In genomic region chr4:57788709-57789108, GRCm38 (mm10) we compare ENCODE assay signal across 8 mouse cellular contexts.
DNase-seq lines count a peak whose midpoint lies in the region; ATAC-seq lines count a peak whose summit lies in the region.

No protein-coding gene starts in this region.

- no peaks in the 10 kb centered on the region for H3K27me3 ChIP-seq in heart, embryonic 13.5 days (replicated peaks)
- H3K27me3 ChIP-seq in forebrain, embryonic 13.5 days: peaks cover 7% of the 10 kb centered on the region; the same call in 1 of the 2 replicates

- peaks cover 56% of the 10 kb centered on the region for H3K4me1 ChIP-seq in heart, embryonic 13.5 days
- peaks cover 2% of the 10 kb centered on the region; the same call in 1 of the 2 replicates for H3K4me1 ChIP-seq in forebrain, embryonic 13.5 days

- 0 out of 2 replicates have a peak overlapping the region, but pooled peaks have one; percentile 24 for H3K9ac ChIP-seq in heart, embryonic 13.5 days
- no peak overlapping the region for H3K9ac ChIP-seq in forebrain, embryonic 13.5 days

- peaks cover 5% of the 10 kb centered on the region for H3K36me3 ChIP-seq in heart, embryonic 13.5 days
- no peaks in the 10 kb centered on the region for H3K36me3 ChIP-seq in forebrain, embryonic 13.5 days (ENCODE audit: poor library complexity, severe bottlenecking)

- ATAC-seq in heart, embryonic 13.5 days (ENCODE audit: extremely low read depth, insufficient number of reproducible peaks, low FRiP score, low TSS enrichment): no peak
- ATAC-seq in forebrain, embryonic 13.5 days: no peak

- no peak overlapping the region for H3K4me3 ChIP-seq in heart, embryonic 13.5 days
- no peak overlapping the region for H3K4me3 ChIP-seq in forebrain, embryonic 13.5 days

- peak overlapping the region; percentile 53 for H3K27ac ChIP-seq in heart, embryonic 13.5 days (replicated peaks)
- H3K27ac ChIP-seq in forebrain, embryonic 13.5 days: no peak overlapping the region

- DNase-seq in heart, adult 8-10 months (ENCODE audit: low spot score): no peak
- DNase-seq in B cell, adult 2 months: peak; percentile 74 to 78
- peak; percentile 49 for DNase-seq in T-cell, adult 2 months (ENCODE audit: low spot score)
- DNase-seq in naive thymus-derived CD4-positive, alpha-beta T cell, adult 2 months (ENCODE audit: low read depth): peak; percentile 52
- DNase-seq in Muller cell, postnatal 12 days (ENCODE audit: inconsistent ontology term): no peak
- no peak for DNase-seq in layer of hippocampus, postnatal 25 days (ENCODE audit: extremely low spot score in 1 of 2, low spot score in 1 of 2)

- 48% methylated on average over 5 of the region's 5 CpGs for WGBS in heart, embryonic 13.5 days
- WGBS in forebrain, embryonic 13.5 days: 54% methylated on average over 5 of the region's 5 CpGs

- no peak overlapping the region for H3K4me2 ChIP-seq in heart, embryonic 13.5 days
- no peak overlapping the region for H3K4me2 ChIP-seq in forebrain, embryonic 13.5 days

- no peaks in the 10 kb centered on the region for H3K9me3 ChIP-seq in heart, embryonic 13.5 days
- H3K9me3 ChIP-seq in forebrain, embryonic 13.5 days (replicated peaks): no peaks in the 10 kb centered on the region

Comparison
In these comparisons a context has a peak if more than half of its experiments do, and no peak if none do; other contexts are left out.
1. DNase-seq: peak in B cell, adult 2 months (2 of 2), T-cell, adult 2 months (single experiment) and naive thymus-derived CD4-positive, alpha-beta T cell, adult 2 months (single experiment); none in heart, adult 8-10 months (single experiment), Muller cell, postnatal 12 days (single experiment) and layer of hippocampus, postnatal 25 days (0 of 2).